Mouse (Mus musculus): Measurements from ENCODE around the gene Lcmt1.

The Lcmt1 gene

DNA sequence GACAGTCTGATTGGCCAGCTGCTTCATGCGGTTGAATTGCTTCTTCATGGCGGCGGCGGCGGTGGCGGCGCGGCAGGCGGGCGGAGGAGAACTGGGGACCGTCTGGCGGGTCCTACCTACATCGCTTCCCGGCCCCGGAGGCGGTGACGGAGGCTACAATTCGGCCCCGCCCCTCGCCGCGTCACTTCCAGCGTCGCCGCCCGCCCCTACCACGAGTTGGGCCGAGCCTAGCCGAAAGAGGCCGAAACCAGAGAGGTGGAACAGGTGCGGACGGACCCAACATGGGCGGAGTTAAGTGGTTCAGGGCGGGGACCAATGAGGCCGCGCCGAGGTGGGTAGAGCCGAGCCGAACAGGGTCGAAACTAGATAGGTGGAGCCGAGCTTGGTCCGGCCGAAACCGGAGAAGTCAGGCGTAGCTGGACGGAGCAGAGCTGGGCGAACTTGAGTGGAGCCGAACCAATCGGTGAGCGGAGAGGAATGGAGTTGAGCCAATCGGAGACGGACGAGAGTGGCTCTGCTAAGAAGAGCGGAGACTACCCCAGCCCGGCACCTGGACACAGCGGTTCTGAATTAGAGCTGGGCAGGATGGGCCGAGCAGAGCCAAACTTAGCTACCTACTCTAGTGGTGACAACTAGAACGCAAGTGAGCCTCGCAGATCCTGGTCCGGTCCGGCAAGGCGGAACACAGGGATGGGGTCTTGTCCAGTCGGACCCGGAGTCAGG lies at the start of gene Lcmt1, which contains the start of gene Arhgap17:
Lcmt1 (plus strand) TSS at position 26 of the 723 bp plus-strand sequence.
Arhgap17 (minus strand) TSS at position 157 of the 723 bp plus-strand sequence.
- peak; percentile 97 for DNase-seq (ENCODE audit: low read depth)

DNA sequence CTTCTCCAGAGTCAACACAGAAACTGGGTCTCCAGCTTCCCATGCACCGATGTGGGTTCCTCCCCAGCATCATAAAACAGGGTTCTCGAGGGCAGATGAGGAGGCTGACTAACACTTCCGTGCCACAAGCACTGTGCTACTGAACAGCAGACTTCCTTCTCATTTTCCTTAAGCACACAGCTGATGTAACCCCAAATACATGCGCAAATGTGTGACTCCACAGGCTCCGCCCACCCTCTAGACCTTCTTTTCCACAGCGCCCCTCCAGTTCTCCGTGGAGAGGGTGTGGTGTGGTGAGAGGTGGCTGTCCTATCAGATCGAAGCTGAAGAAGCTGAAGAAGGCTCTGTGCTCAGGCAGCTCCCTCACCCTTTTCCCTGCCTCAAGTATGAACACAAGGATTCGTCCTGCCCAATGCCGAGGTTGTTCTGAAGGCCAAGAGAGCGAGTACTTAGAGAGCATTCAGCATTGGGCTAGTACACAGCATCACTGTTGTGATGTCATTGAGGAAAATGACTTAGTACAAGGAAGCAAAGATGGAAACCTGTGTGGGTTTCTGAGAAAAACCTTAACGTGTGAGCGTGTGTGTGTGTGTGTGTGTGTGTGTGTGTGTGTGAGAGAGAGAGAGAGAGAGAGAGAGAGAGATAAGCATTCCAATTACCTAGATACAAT lies 47.0 kb upstream of the Lcmt1 start:
- DNase-seq (ENCODE audit: low read depth), result no peak

DNA sequence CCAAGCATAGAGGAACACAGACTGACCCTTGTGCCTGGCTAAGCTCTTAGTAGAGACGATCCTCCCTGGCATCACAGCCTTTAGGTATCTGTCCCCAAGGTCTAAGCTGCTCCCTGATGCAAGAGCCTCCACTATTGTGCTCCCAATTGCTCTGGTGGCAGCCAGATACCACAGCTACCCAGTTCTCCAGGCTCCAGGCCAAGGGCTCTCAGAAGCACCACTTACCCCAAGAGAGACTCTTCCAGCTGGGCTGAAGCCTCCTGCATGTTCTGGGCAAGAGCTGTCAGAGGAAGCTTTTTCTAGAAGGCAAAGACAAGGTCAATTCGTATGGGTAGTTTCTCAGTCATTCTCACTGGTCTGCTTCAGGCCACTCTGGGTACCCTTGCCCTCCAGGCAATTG lies 46.2 kb upstream of the Lcmt1 start:
- DNase-seq (ENCODE audit: low read depth), result no peak

DNA sequence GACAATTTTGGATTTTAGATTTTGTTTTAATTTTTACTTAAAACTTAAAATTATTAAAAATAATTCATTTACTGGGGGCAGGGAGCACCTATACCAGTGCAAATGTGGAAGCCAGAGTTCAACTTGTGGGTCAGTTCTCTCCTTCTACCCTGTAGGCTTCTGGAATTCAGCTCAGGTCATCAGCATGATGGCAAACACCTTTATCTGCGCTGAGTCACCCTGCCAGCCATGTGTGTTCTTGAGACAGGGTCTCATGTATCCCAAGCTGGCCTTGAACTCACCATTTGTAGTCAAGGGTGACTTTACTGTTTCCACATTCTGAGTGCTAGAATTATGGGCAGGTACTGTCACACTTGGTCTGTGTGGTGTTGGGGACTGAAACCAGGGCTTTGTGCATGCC lies 45.5 kb upstream of the Lcmt1 start:
- no peak for DNase-seq (ENCODE audit: low read depth)

DNA sequence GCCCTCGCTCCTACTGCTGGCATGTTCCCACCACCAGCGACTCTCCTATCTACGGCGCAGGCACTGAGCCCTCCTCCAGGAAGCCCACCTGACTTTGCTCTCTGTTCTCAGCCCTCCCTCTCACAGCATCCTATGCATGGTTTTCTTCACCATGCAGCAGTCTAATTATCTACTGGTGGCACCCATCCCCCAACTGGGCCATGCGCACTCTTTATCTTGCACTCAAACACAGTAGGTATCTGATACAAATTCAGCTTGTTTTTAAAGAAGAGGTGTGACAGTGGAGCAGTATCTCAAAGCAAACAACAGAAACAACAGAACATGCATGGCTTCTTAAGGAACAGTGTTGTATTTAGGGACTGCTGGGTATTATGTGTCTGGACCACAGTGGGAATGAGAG lies 43.5 kb upstream of the Lcmt1 start:
- no peak for DNase-seq (ENCODE audit: low read depth)

DNA sequence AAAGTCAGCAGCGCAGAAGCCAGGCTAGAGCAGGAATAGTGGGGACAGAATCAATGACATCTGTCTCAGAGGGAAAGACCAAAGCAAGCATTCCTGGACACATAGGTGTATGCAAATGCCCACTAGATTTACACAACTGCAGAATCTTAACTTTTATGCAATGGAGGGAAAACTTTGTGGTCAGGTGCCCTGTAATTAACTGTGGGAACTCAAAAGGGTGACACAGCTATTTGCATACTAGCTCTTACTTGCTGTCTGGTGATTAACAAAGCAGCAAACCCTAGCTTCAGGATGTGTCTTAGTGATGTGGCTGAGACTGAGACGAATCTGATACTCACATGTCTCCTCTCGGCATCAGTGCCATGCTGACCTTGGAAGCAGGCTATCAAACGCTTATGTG lies 42.7 kb upstream of the Lcmt1 start:
- no peak for DNase-seq (ENCODE audit: low read depth)

DNA sequence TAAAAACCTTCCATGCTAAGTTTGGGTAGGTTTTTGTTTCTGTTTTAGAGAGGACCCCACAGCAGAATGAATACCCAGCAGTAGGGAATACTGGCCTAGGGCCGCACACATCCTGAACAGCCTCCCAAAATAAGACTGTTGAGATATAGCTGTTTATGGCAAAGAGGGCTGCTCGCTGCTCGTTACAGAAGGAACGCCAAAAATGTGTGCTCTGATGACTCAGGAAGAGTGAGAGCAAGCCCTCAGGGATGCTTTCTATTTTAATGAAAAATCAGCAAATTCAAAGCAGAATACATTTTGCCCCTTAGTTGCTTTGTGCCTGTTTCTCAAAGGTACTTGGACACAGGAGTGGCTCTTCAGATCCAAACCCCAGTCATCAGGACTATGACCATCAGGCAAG lies 41.7 kb upstream of the Lcmt1 start:
- no peak for DNase-seq (ENCODE audit: low read depth)

DNA sequence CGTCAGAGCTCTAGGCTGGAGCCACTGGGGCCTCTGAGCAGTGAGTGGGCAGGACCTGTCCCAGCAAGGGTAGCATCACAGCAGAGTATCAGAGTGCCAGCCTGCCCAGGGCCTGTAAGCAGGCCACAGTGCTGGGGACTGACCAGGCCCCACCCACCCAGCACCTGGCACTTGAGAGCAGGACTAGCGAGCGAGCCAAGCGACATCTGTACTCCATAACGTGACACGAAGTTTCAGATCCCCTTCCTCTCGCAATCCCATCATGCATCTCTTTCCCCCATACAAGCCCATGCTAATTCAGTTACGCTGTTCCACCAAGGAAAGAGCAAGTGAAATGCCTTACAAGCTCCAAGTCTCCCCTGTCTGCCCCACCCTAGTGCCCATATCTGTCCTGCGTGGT lies 39.1 kb upstream of the Lcmt1 start:
- DNase-seq (ENCODE audit: low read depth), result no peak

DNA sequence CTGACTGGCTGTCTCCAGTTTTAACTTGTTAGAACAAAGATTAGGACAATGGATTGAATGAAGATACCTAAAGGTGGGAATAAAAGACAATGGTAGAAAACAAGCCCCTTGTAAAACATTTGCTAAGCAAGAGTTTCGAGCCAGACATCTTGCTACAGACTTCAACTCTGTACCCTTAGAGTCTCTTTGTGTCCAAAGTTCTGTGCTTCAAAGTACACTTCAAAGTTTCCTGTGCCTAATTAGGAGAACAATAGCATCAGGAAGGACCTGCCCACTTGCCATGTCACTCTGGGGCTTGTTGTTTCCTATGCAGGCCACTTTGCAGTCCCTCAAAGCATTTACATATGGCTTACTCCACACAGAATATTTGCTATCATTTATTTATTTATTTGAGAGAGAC lies 33.3 kb upstream of the Lcmt1 start:
- DNase-seq (ENCODE audit: low read depth), result no peak

DNA sequence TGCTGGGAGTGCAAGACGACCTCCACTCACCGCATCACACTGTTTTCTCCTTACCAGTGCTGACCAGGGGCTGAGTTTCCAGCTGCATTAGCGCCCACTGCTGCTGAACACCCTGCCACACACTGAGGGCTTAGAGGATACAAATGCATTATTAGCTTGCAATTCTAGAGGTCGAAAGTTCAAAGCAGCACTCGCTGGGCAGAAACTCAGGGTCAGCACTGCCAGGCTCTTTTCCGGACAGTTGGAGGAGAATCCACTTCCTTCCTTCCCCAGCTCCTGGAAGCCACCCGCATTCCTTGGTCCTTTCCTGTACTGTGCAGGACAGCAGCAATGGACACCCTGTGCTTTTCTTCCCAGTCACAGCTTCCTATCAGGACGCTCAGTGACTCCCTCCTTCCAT lies 31.2 kb upstream of the Lcmt1 start:
- no peak for DNase-seq (ENCODE audit: low read depth)

DNA sequence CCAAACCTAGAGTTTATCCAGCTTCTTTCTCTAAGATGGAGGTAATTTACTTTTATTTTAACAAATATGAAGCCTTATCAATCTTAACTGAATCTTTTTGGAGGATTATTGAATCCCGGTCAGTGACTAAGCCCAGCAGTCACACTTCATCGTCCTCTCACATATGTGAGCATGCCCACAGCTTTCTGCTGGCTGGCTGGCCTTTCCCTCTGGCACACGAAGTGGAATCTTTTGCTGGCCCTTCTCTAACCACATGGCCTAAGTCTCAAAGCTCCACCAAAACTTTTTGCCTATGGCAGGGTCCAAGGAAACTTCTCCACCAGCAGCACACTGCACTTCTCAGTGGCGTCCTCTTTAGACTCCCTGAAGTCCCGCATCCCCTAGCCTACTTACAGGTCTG lies 27.7 kb upstream of the Lcmt1 start:
- DNase-seq (ENCODE audit: low read depth), result peak; percentile 46

DNA sequence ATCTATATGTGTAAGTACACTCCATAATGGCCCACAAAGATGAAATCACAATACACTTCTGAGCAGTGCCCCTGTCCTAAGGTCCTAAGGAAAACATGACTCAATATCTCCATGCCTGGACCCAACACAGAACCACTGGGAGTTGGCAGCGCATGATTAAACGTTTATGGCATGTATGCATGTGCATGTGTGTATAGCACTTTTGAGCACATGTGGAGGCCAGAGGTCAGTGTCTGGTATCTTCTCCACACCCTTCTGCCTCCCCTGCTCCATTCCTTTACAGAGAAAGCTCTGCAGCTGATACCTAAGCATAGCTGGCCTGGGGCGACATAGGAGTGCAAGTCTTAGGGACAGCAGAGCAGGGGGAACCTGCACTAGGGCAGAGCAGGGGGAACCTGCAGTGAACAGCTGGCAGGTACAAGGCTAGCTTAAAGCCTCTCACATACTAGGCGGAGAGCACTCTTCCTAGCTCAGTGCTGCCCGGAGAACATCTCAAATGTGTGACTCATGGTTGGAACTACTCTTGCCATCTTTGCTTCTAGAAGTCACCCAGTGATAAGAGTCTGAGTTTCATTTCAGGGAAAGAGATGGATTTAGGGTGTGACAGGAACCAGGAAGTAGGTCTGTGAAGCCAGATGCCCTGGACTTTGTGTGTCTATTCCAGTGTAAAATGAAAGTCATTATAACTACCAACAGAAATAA lies 25.4 kb upstream of the Lcmt1 start:
- DNase-seq (ENCODE audit: low read depth), result no peak

DNA sequence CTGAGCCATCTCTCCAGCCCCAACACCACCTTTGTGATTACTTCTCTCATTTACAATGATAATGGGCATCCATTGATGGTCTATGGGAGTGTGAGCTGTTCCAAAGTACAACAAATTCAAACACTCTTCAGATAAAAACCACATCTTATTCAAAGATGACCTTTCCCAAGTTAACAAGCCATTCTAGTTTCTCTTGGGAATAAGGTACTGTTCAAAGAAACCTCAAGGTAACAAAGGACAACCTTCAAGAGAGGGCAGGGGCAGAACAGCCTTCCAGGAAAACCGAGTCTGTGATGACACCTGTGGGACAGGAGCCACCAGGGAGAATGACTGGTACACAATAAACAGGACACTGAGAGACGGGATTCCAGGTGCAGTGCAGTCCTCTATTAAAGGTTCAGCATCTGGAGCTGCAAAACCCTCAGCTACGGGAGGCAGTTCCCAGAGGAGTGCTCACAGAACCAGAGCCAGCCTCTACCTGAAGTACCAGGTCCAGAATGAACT lies 24.5 kb upstream of the Lcmt1 start:
- DNase-seq (ENCODE audit: low read depth), result no peak

DNA sequence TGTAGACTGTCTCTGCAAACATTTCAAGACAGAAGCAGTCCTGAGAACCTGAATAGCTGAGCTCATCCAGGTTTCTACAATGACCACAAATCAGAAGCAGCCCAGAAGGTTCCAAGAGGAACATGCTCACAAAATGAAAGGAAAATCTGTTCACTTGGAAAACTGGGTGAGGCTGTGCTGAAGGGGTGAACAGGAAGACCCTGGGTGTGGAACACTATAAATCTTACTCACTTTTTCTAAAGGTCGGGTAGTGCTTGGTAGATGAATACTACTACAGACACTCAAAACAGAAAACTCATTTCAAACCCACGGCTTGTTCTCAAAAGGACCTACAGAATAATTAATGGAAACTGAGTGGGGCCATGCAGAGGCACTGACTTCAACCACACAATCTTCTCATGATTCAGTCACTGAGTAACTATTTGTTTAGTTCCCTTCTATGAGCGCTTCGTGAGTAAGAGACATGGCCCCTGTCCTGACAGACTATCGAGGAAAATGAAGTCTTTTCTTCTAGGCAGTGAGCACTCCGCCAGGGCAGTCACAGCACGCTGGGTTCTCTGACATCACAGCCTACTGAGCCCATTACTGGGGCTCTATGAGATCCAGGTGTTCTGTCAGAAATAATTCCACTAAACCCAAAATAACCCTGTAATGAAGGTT lies 22.8 kb upstream of the Lcmt1 start:
- DNase-seq (ENCODE audit: low read depth), result no peak

DNA sequence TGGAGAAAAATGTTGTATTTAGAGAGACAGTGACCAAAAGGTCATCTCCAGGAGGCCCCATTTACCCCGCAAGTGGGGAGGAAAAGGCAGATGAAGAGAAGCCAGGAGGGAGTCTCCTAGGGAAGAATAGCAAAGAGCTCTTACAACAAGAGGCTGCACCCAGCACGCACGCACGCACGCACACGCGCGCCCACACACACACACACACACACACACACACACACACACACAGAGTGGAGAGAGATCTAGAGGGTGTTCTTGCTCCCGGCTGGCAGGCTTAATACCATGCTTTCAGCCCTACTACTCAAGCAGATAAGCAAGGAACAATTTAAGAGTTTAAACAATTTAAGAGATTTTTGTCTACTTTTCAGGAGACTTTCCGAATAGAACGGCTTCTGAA lies 19.8 kb upstream of the Lcmt1 start:
- no peak for DNase-seq (ENCODE audit: low read depth)

DNA sequence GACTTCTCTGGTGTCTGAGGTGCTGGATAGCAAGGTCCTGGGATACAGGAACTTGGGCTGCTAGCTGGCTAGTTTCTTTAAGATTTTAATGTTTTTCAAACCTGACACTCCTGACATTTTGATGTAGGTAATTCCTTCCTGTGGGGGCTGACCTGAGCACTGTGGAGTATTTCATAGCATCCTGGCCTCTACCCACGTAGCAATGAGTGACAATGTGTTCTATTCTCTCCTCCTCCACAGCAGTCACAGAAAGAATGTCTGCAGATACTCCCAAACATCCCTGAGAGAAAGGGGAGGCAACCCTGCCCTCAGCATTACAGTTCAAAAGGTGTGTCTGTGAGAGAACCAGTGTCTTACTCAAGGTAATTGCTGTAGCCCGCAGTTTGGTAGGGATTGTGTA lies 19.3 kb upstream of the Lcmt1 start:
- DNase-seq (ENCODE audit: low read depth), result no peak

DNA sequence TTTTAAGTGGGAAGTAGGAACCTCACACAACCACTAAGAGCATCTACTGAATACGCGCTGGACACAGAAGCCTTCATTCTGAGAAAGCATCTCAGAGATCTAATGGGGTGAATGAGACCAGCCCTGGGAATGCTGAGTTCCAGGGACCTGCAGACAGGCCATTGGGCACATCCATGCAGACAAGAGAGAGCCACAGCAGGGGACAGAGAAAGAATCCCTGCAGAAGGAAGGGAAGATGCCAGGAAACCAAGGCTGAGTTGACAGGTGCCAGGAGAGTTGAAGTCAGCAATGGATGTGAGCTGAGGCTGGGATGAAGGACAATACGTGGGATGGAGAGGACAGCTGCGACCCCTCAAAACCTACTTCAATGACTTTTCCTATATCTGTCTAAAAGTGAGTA lies 16.5 kb upstream of the Lcmt1 start:
- DNase-seq (ENCODE audit: low read depth), result no peak

DNA sequence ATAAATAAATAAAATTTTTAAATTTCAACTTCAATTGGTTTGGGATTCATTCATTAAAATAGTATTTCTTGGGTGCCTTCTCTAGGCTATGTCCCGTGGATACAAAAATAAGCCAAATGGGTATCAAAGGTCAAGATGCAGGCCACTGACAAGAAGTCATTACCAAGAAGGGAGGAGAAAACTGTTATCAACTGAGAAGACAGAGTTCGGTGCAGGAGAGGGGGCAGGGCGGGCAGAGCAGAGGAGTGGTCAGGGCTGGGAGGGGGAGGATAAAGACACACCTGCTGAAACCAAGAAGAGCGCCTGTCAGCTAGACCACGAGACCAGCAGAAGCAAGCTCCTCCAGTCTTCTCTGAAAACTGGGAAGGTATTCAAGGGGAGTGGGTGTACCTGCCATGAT lies 15.7 kb upstream of the Lcmt1 start:
- DNase-seq (ENCODE audit: low read depth), result no peak

DNA sequence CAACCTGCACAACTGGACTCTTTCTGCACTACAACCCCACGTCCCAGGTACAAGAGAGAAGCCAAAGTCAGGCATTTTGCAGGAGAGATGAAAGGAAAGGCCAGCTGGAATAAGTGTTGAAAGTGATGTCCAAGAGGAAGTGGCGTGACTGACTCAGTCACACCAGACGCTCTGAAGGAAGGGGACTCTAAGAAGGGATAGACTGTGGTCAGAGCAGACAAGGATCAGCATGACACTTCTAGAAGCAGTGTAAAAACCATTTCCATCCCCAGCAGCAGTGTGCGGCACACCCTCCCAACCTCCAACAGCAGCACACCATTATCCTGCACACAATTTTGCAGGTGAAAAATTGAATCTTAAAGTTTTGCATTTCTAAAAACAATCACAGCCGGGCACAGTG lies 15.2 kb upstream of the Lcmt1 start:
- DNase-seq (ENCODE audit: low read depth), result no peak

DNA sequence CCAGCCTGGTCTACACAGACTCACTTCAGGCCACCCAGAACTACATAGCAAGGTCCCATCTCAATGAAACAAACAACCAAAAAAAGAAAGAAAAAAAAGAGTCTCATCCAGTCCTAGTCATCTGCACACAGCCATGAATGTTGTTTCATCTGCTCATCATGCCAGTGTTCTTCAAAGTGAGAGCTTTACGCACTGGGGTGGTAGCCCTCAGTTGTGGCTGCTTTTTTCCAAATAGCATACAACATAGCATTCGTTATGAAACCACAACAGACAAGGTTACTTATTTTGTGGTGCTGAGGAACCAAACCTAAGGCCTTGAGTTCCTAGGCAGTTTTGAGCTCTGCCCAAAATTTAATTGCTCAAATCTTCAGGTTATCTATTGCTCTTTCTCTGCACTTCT lies 14.7 kb upstream of the Lcmt1 start:
- no peak for DNase-seq (ENCODE audit: low read depth)

DNA sequence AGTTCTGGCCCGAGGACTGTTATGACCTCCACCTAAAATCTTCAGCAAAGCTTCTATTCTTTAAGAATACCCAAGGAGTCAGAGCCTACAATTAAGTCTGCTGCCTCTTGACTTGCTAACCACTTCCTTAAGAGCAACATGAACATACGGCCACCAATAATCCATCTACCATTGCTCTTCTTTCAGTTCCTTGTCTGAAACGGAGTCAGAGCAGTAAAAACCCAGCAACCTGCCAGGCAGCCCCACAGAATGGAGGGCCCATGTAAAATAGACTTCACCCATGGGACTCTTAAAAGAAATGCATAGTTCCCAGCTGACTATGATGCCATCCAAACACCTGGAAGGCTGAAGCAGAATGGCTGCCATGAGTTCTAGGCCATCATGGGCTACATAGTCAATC lies 13.4 kb upstream of the Lcmt1 start:
- DNase-seq (ENCODE audit: low read depth), result no peak

DNA sequence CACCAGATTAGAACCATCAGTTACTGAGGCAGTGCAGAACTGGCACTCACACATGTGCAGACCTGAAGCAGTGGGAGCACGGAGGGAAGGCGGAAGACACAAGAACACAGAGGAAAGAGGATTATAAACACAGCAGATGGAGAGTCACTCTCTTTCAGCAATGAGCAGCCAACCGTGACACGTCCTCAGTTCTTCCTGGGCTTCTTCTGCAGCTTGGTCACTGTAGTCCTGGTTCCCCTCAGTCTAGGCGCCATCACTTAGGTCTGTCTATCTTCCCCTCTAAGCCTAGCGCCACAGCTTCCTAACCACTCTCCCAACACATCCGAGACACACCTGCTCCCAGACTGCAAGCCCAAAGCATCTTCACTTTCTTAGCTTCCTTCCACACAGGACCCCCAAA lies 10.5 kb upstream of the Lcmt1 start:
- no peak for DNase-seq (ENCODE audit: low read depth)

DNA sequence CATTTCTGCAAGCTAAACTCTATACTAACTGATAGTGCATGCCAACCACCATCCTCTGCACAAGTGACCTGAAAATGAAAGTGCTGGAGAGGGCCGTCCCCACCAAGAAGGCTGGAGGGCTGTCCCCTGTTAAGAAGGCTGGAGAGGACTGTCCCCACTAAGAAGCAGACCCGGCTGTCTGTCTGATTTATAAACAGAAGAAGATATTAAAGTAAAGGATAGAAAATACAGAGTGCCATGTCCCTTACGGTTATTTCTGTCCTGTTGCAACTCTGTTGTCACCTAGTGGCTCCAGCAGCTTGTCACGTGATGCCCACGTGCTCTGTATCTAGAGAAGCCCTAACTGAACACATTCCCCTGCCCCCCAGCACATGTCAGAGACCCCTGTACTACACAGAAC lies 9.4 kb upstream of the Lcmt1 start:
- DNase-seq (ENCODE audit: low read depth), result no peak

Measured in fibroblast of lung, adult 2 months (primary cell).